Mouse (Mus musculus) myocyte (in vitro differentiated cells): ENCODE measurements around the gene Mettl18. TPM values are rescaled to one million over a fixed set of nuclear protein-coding genes. Genes with fewer than 3 reads are reported as not detected.

Experiments used
- H3K27me3 ChIP-seq: one replicate; pipeline ENCODE4 v1.6.1; 2011; ENCODE audit not compliant: control insufficient read depth, insufficient read depth, insufficient read length
- H3K36me3 ChIP-seq: one replicate; pipeline ENCODE4 v1.6.1; 2011; ENCODE audit not compliant: control insufficient read depth, insufficient read depth
- H3K4me2 ChIP-seq: one replicate; pipeline ENCODE4 v1.6.1; 2011; ENCODE audit warnings: low read depth, control low read depth
- H3K4me3 ChIP-seq: one replicate; pipeline ENCODE4 v1.5.1; 2011; ENCODE audit warnings: mild to moderate bottlenecking, control low read depth, moderate library complexity
- H3K79me2 ChIP-seq: one replicate; pipeline ENCODE4 v1.6.1; 2011; ENCODE audit not compliant: control insufficient read depth, insufficient read depth
- H3ac ChIP-seq: one replicate; pipeline ENCODE4 v1.6.1; 2011; ENCODE audit not compliant: control insufficient read depth, insufficient read length
- CEBPB ChIP-seq: IDR thresholded peaks from 2 replicates; pipeline ENCODE4 v1.6.1; 2011; ENCODE audit warnings: mild to moderate bottlenecking, moderate library complexity; ENCODE audit not compliant: poor library complexity, insufficient read depth, severe bottlenecking
- E2F4 ChIP-seq: IDR thresholded peaks from one replicate; pipeline ENCODE4 v1.6.1; 2011; ENCODE audit warnings: mild to moderate bottlenecking, control low read depth, moderate library complexity; ENCODE audit not compliant: insufficient read depth
- MAX ChIP-seq: IDR thresholded peaks from one replicate; pipeline ENCODE4 v1.6.1; 2011; ENCODE audit warnings: low read depth, mild to moderate bottlenecking, control low read depth
- MYOD1 ChIP-seq, 3 experiments: IDR thresholded peaks; one replicate each; pipeline ENCODE4 v1.6.1; 2011; ENCODE audit warnings: control low read depth in 2 of 3, low read depth in 2 of 3, mild to moderate bottlenecking in 2 of 3, moderate library complexity in 1 of 3; ENCODE audit not compliant: insufficient read length in 2 of 3, control insufficient read depth in 1 of 3
- MYOG ChIP-seq, 3 experiments: IDR thresholded peaks; one replicate each; pipeline ENCODE4 v1.6.1; 2011; ENCODE audit warnings: control low read depth in 2 of 3, low read depth in 2 of 3, mild to moderate bottlenecking in 2 of 3; ENCODE audit not compliant: insufficient read length in 2 of 3, control insufficient read depth in 1 of 3, insufficient read depth in 1 of 3
- POLR2A ChIP-seq: IDR thresholded peaks from one replicate; pipeline ENCODE4 v1.6.1; 2011; ENCODE audit warnings: low read depth, mild to moderate bottlenecking, control low read depth, moderate library complexity; ENCODE audit not compliant: insufficient read length
- POLR2AphosphoS2 ChIP-seq: IDR thresholded peaks from one replicate; pipeline ENCODE4 v1.6.1; 2011; ENCODE audit warnings: low read depth, control low read depth; ENCODE audit not compliant: insufficient read length
- REST ChIP-seq: IDR thresholded peaks from one replicate; pipeline ENCODE4 v1.6.1; 2011; ENCODE audit warnings: mild to moderate bottlenecking, control low read depth, moderate library complexity; ENCODE audit not compliant: insufficient read depth, insufficient read length
- SRF ChIP-seq: IDR thresholded peaks from one replicate; pipeline ENCODE4 v1.6.1; 2011; ENCODE audit warnings: low read depth; ENCODE audit not compliant: control insufficient read depth, insufficient read length
- TCF12 ChIP-seq: IDR thresholded peaks from one replicate; pipeline ENCODE4 v1.6.1; 2011; ENCODE audit warnings: mild to moderate bottlenecking, control low read depth; ENCODE audit not compliant: poor library complexity, insufficient read depth, severe bottlenecking
- TCF3 ChIP-seq: IDR thresholded peaks from one replicate; pipeline ENCODE4 v1.6.1; 2011; ENCODE audit warnings: low read depth, control low read depth; ENCODE audit not compliant: insufficient read length
- USF1 ChIP-seq: IDR thresholded peaks from one replicate; pipeline ENCODE4 v1.6.1; 2011; ENCODE audit warnings: low read depth, mild to moderate bottlenecking, control low read depth, moderate library complexity
- polyA plus RNA-seq: library from polyadenylated mRNA; unstranded; fragments of >200 nt; fragmentation: generic; extraction: Trizol; gene quantifications from one replicate; pipeline ENCODE4 v1.2.1, GENCODE M21; 2012; ENCODE audit warnings: missing spikeins

Gene Mettl18
- polyA plus RNA-seq, 1 experiment = 1.8 TPM

DNA sequence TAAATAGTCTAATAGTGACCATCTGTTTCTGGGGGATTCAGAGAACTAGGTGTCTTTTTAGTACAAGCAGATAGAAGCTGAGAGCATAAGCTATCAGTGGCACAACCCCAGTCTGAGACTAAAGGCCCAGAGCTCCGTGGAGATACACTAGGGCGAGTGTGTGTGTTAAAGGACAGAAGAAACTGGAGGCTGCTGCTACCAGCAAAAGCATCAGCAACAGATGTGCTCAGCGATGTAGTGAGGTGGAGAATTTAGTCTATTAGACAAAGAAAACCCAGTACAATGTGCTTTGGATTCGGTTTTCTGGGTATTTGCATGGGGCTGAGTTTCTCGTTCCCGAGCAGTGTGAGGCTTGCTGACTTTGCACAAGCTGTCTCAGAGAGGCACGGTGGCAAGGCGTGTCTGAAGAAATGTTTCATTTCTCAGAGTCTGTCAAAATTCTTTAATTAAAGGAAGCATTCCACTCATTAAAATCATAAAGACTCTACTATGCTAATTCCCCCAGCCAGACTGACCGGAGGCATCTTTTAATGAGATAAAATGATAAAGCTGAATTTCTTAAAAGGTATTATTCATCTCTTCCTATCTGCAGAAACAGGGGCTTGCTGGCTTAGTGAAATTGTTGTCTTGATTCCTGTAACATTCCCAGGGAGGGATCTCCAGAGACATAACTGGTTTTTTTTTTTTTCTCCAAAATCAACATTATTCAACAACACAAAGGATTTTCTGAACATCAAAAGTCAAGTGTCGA is 45.9 kb downstream of the Mettl18 start:
- H3K4me3 ChIP-seq = no peak overlapping the region

DNA sequence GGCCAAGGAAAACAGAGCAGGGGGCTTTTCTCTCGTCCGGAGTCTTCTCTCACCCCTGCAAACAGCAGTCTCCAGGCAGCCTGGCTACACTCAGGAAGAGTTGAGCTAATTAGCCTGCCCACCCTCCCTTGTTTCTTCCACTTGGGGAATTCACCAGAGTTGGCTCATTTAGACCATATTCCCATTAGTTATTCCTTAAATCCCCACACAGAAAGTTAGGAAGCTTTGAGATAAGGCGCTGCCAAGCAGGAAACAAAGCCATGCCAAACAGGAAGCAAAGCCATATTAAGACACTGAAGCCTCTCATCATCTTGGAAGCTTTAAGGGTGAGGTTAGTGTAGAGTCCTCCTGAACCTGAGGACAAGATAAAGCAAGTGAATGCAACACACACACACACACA is 48.9 kb downstream of the Mettl18 start:
- Histone ChIP-seq H3K4me2 (no peak overlapping the region), H3K4me3 (no peak overlapping the region), H3K36me3 (no peaks in the 10 kb centered on the region), H3K79me2 (no peaks in the 10 kb centered on the region), H3ac (no peak overlapping the region), H3K27me3 (no peaks in the 10 kb centered on the region)
- TF ChIP-seq SRF = no peak
- no peak for TF ChIP-seq MYOG (IDR thresholded peaks at IDR 0.05; ENCODE audit: control insufficient read depth in 1 of 3, insufficient read depth in 1 of 3, insufficient read length in 2 of 3, low read depth in 2 of 3)
- TF ChIP-seq MYOD1 (IDR thresholded peaks at IDR 0.05; ENCODE audit: control insufficient read depth in 1 of 3, insufficient read length in 2 of 3, low read depth in 2 of 3) = no peak
- no peak for TF ChIP-seq MAX
- no peak for TF ChIP-seq REST
- TF ChIP-seq CEBPB = no peak
- no peak for TF ChIP-seq POLR2AphosphoS2
- no peak for TF ChIP-seq TCF3
- TF ChIP-seq TCF12 = no peak
- no peak for TF ChIP-seq POLR2A
- no peak for TF ChIP-seq E2F4
- TF ChIP-seq USF1 = no peak

More for the DNA sequence above, 45.9 kb downstream of the Mettl18 start:
- Histone ChIP-seq H3K4me2 (no peak overlapping the region), H3K36me3 (no peaks in the 10 kb centered on the region), H3ac (no peak overlapping the region), H3K79me2 (no peaks in the 10 kb centered on the region), H3K27me3 (no peaks in the 10 kb centered on the region)
- no peak for TF ChIP-seq MYOD1 (IDR thresholded peaks at IDR 0.05; ENCODE audit: control insufficient read depth in 1 of 3, insufficient read length in 2 of 3, low read depth in 2 of 3)
- TF ChIP-seq MYOG (IDR thresholded peaks at IDR 0.05; ENCODE audit: control insufficient read depth in 1 of 3, insufficient read depth in 1 of 3, insufficient read length in 2 of 3, low read depth in 2 of 3) = no peak
- no peak for TF ChIP-seq TCF12
- TF ChIP-seq USF1 = no peak
- no peak for TF ChIP-seq MAX
- TF ChIP-seq E2F4 = no peak
- TF ChIP-seq SRF = no peak
- TF ChIP-seq TCF3 = no peak
- no peak for TF ChIP-seq REST
- TF ChIP-seq CEBPB = no peak
- no peak for TF ChIP-seq POLR2A
- TF ChIP-seq POLR2AphosphoS2 = no peak

Other genes starting within 250 kb of the Mettl18 start
- 17.5 TPM for gene Kifap3, start 215.3 kb upstream of the Mettl18 start, polyA plus RNA-seq
- gene Scyl3, start 65.8 kb upstream of the Mettl18 start, polyA plus RNA-seq = 3.9 TPM
- 2.8 TPM for gene BC055324, start 93 bp upstream of the Mettl18 start, polyA plus RNA-seq
- gene Sele, start 53.3 kb downstream of the Mettl18 start, polyA plus RNA-seq = not detected
- gene Sell, start 67.1 kb downstream of the Mettl18 start, polyA plus RNA-seq = not detected
- 0.14 TPM for gene Selp, start 120.4 kb downstream of the Mettl18 start, polyA plus RNA-seq
- 0.02 TPM for gene F5, start 156.9 kb downstream of the Mettl18 start, polyA plus RNA-seq